Mouse (Mus musculus): ENCODE data around the gene Lpp. TPM values are rescaled to one million over a fixed set of nuclear protein-coding genes. Genes with fewer than 3 reads are reported as not detected.
A peak's percentile ranks its signal among the peaks of the same experiment; 100 is the strongest.

The Lpp gene
- polyA plus RNA-seq, 1 experiment from 2014 or later: 42.7 TPM

GRCm38 (mm10) chr16:24453536-24453935 lies 60.2 kb downstream of the Lpp start:
- H3K4me1 ChIP-seq (ENCODE audit: control insufficient read depth, insufficient read depth, low read length): peaks cover 20% of the 10 kb centered on the region; the same call in 1 of the 2 replicates
- no peak overlapping the region for H3K9ac ChIP-seq (ENCODE audit: low read depth, low read length)
- H3K4me2 ChIP-seq (ENCODE audit: low read depth, low read length): no peak overlapping the region
- no peaks in the 10 kb centered on the region for H3K9me3 ChIP-seq (ENCODE audit: control insufficient read depth, low read length)
- H3K4me3 ChIP-seq (ENCODE audit: low read depth, low read length): no peak overlapping the region
- peaks cover 9% of the 10 kb centered on the region for H3K36me3 ChIP-seq (ENCODE audit: control insufficient read depth, insufficient read depth, low read length)
- WGBS: 77% methylated on average over 4 of the region's 4 CpGs
- H3K27me3 ChIP-seq (replicated peaks; ENCODE audit: control insufficient read depth, insufficient read depth, low read length): no peaks in the 10 kb centered on the region
- no peak for DNase-seq (ENCODE audit: low spot score)
- no peak overlapping the region for H3K27ac ChIP-seq (replicated peaks; ENCODE audit: low read depth, low read length)
- no peak for ATAC-seq (ENCODE audit: low read depth)

- Histone ChIP-seq H3K27ac (replicated peaks; ENCODE audit: low read depth, low read length) (0 out of 2 replicates have a peak overlapping the region, but pooled peaks have one; percentile 17), H3K4me1 (ENCODE audit: control insufficient read depth, insufficient read depth, low read length) (peaks cover 20% of the 10 kb centered on the region; the same call in 1 of the 2 replicates), H3K36me3 (ENCODE audit: control insufficient read depth, insufficient read depth, low read length) (peaks cover 14% of the 10 kb centered on the region), H3K9ac (ENCODE audit: low read depth, low read length) (no peak overlapping the region), H3K9me3 (ENCODE audit: control insufficient read depth, low read length) (no peaks in the 10 kb centered on the region), H3K4me3 (ENCODE audit: low read depth, low read length) (no peak overlapping the region), H3K27me3 (replicated peaks; ENCODE audit: control insufficient read depth, insufficient read depth, low read length) (no peaks in the 10 kb centered on the region), H3K4me2 (ENCODE audit: low read depth, low read length) (no peak overlapping the region)
- ATAC-seq (ENCODE audit: low read depth): 0 out of 2 replicates have a peak, but pooled peaks have one; percentile 44
- WGBS: 14% methylated on average over 4 of the region's 4 CpGs
- peak; percentile 60 for DNase-seq (ENCODE audit: low spot score)
Measured at GRCm38 (mm10) chr16:24454493-24454892, 61.2 kb downstream of the Lpp start.

GRCm38 (mm10) chr16:24455361-24455855 lies 62.1 kb downstream of the Lpp start:
- DNase-seq (ENCODE audit: low spot score) (no peak), ATAC-seq (ENCODE audit: low read depth) (no peak)
- Histone ChIP-seq H3K36me3 (ENCODE audit: control insufficient read depth, insufficient read depth, low read length) (peaks cover 14% of the 10 kb centered on the region), H3K9ac (ENCODE audit: low read depth, low read length) (no peak overlapping the region), H3K4me2 (ENCODE audit: low read depth, low read length) (no peak overlapping the region), H3K4me1 (ENCODE audit: control insufficient read depth, insufficient read depth, low read length) (peaks cover 11% of the 10 kb centered on the region; the same call in 1 of the 2 replicates), H3K27me3 (replicated peaks; ENCODE audit: control insufficient read depth, insufficient read depth, low read length) (no peaks in the 10 kb centered on the region), H3K4me3 (ENCODE audit: low read depth, low read length) (no peak overlapping the region), H3K9me3 (ENCODE audit: control insufficient read depth, low read length) (no peaks in the 10 kb centered on the region), H3K27ac (replicated peaks; ENCODE audit: low read depth, low read length) (no peak overlapping the region)
- WGBS: 42% methylated on average over 3 of the region's 3 CpGs

- H3K27ac ChIP-seq (replicated peaks; ENCODE audit: low read depth, low read length): no peak overlapping the region
- WGBS: 90% methylated on average over 2 of the region's 2 CpGs
- no peaks in the 10 kb centered on the region for H3K27me3 ChIP-seq (replicated peaks; ENCODE audit: control insufficient read depth, insufficient read depth, low read length)
- peaks cover 9% of the 10 kb centered on the region; the same call in 1 of the 2 replicates for H3K36me3 ChIP-seq (ENCODE audit: control insufficient read depth, insufficient read depth, low read length)
- no peaks in the 10 kb centered on the region for H3K9me3 ChIP-seq (ENCODE audit: control insufficient read depth, low read length)
- DNase-seq (ENCODE audit: low spot score) (no peak), ATAC-seq (ENCODE audit: low read depth) (no peak)
- H3K4me1 ChIP-seq (ENCODE audit: control insufficient read depth, insufficient read depth, low read length): no peaks in the 10 kb centered on the region
- no peak overlapping the region for H3K4me2 ChIP-seq (ENCODE audit: low read depth, low read length)
- H3K4me3 ChIP-seq (ENCODE audit: low read depth, low read length): no peak overlapping the region
- no peak overlapping the region for H3K9ac ChIP-seq (ENCODE audit: low read depth, low read length)
Measured at GRCm38 (mm10) chr16:24463842-24464241, 70.5 kb downstream of the Lpp start.

GRCm38 (mm10) chr16:24464436-24464835 lies 71.1 kb downstream of the Lpp start:
- 75% methylated on average over 5 of the region's 5 CpGs for WGBS
- no peaks in the 10 kb centered on the region for H3K27me3 ChIP-seq (replicated peaks; ENCODE audit: control insufficient read depth, insufficient read depth, low read length)

GRCm38 (mm10) chr16:24465633-24466032 lies 72.3 kb downstream of the Lpp start:
- no peak for ATAC-seq (ENCODE audit: low read depth)

More at GRCm38 (mm10) chr16:24464436-24464835, 71.1 kb downstream of the Lpp start:
- ATAC-seq (ENCODE audit: low read depth): no peak
- Histone ChIP-seq H3K36me3 (ENCODE audit: control insufficient read depth, insufficient read depth, low read length) (0 out of 2 replicates have a peak, but pooled peaks cover 7% of the 10 kb centered on the region), H3K9ac (ENCODE audit: low read depth, low read length) (no peak overlapping the region), H3K4me2 (ENCODE audit: low read depth, low read length) (no peak overlapping the region), H3K4me1 (ENCODE audit: control insufficient read depth, insufficient read depth, low read length) (no peaks in the 10 kb centered on the region), H3K27ac (replicated peaks; ENCODE audit: low read depth, low read length) (no peak overlapping the region), H3K4me3 (ENCODE audit: low read depth, low read length) (no peak overlapping the region), H3K9me3 (ENCODE audit: control insufficient read depth, low read length) (no peaks in the 10 kb centered on the region)
- DNase-seq (ENCODE audit: low spot score): no peak

GRCm38 (mm10) chr16:24467544-24468290 lies 74.4 kb downstream of the Lpp start:
- H3K27me3 ChIP-seq (replicated peaks; ENCODE audit: control insufficient read depth, insufficient read depth, low read length): no peaks in the 10 kb centered on the region
- H3K9me3 ChIP-seq (ENCODE audit: control insufficient read depth, low read length): no peaks in the 10 kb centered on the region
- H3K27ac ChIP-seq (replicated peaks; ENCODE audit: low read depth, low read length): no peak overlapping the region
- no peak for DNase-seq (ENCODE audit: low spot score)
- no peak overlapping the region for H3K9ac ChIP-seq (ENCODE audit: low read depth, low read length)
- H3K4me1 ChIP-seq (ENCODE audit: control insufficient read depth, insufficient read depth, low read length): no peaks in the 10 kb centered on the region
- WGBS: 75% methylated on average over 17 of the region's 17 CpGs
- H3K4me2 ChIP-seq (ENCODE audit: low read depth, low read length): no peak overlapping the region
- 0 out of 2 replicates have a peak, but pooled peaks cover 7% of the 10 kb centered on the region for H3K36me3 ChIP-seq (ENCODE audit: control insufficient read depth, insufficient read depth, low read length)
- no peak overlapping the region for H3K4me3 ChIP-seq (ENCODE audit: low read depth, low read length)
- ATAC-seq (ENCODE audit: low read depth): no peak

More at GRCm38 (mm10) chr16:24465633-24466032, 72.3 kb downstream of the Lpp start:
- DNase-seq (ENCODE audit: low spot score): no peak
- H3K4me1 ChIP-seq (ENCODE audit: control insufficient read depth, insufficient read depth, low read length): no peaks in the 10 kb centered on the region
- no peaks in the 10 kb centered on the region for H3K9me3 ChIP-seq (ENCODE audit: control insufficient read depth, low read length)
- no peak overlapping the region for H3K27ac ChIP-seq (replicated peaks; ENCODE audit: low read depth, low read length)
- WGBS: 92% methylated on average over 5 of the region's 5 CpGs
- no peak overlapping the region for H3K4me2 ChIP-seq (ENCODE audit: low read depth, low read length)
- H3K36me3 ChIP-seq (ENCODE audit: control insufficient read depth, insufficient read depth, low read length): 0 out of 2 replicates have a peak, but pooled peaks cover 7% of the 10 kb centered on the region
- no peak overlapping the region for H3K9ac ChIP-seq (ENCODE audit: low read depth, low read length)
- no peak overlapping the region for H3K4me3 ChIP-seq (ENCODE audit: low read depth, low read length)
- no peaks in the 10 kb centered on the region for H3K27me3 ChIP-seq (replicated peaks; ENCODE audit: control insufficient read depth, insufficient read depth, low read length)

- no peaks in the 10 kb centered on the region for H3K4me1 ChIP-seq (ENCODE audit: control insufficient read depth, insufficient read depth, low read length)
- no peaks in the 10 kb centered on the region for H3K27me3 ChIP-seq (replicated peaks; ENCODE audit: control insufficient read depth, insufficient read depth, low read length)
- 0 out of 2 replicates have a peak, but pooled peaks cover 7% of the 10 kb centered on the region for H3K36me3 ChIP-seq (ENCODE audit: control insufficient read depth, insufficient read depth, low read length)
- no peak overlapping the region for H3K4me3 ChIP-seq (ENCODE audit: low read depth, low read length)
- no peak overlapping the region for H3K27ac ChIP-seq (replicated peaks; ENCODE audit: low read depth, low read length)
- WGBS: 75% methylated on average over 3 of the region's 3 CpGs
- no peak overlapping the region for H3K9ac ChIP-seq (ENCODE audit: low read depth, low read length)
- H3K9me3 ChIP-seq (ENCODE audit: control insufficient read depth, low read length): no peaks in the 10 kb centered on the region
- no peak overlapping the region for H3K4me2 ChIP-seq (ENCODE audit: low read depth, low read length)
- no peak for DNase-seq (ENCODE audit: low spot score)
- no peak for ATAC-seq (ENCODE audit: low read depth)
Measured at GRCm38 (mm10) chr16:24469313-24469712, 76.0 kb downstream of the Lpp start.

All from embryonic facial prominence, embryonic 14.5 days (tissue).